Mouse (Mus musculus): ENCODE measurements around the gene A530016L24Rik. TPM values are rescaled to one million over a fixed set of nuclear protein-coding genes. Genes with fewer than 3 reads are reported as not detected.

Gene A530016L24Rik
- total RNA-seq (2012; rRNA removed) (not detected in 2 replicates), total RNA-seq (2014; rRNA removed) (not detected in 2 replicates), polyA plus RNA-seq (2012; ENCODE audit: insufficient read length, low read depth) (not detected in 2 replicates)

DNA sequence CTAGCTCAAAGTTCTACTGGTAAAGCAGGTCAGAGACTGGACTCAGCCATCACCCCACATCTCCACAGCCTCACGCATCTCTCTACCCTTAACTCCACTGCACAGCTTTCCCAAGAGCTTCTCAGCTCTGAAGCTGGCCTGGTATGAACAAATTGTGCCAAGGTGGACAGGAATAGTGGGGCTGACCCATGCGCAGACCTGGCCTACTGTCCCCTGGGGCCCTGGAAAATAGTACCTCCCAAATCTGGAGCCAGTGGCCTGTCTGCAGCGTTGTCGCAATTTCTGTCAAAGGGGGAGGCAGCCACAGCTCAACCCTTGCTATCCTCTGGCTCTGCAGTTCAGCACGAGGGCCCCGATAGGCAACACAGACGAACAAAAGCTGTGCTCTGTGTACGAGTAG, at the start of gene A530016L24Rik:
Gene A530016L24Rik, plus strand, starts transcription at position 315 of the 400 bp plus-strand sequence.
- DNase-seq (ENCODE audit: extremely low read depth) = no peak
- dilution Hi-C loops (cut with MboI; ENCODE audit: extremely low pct_ligation_motif_present, extremely low pct_unique_long_range_greater_than_20kb, low sequenced_read_pairs) (no loop called here), in situ Hi-C loops (cut with MboI; ENCODE audit: low pct_ligation_motif_present, low pct_unique_long_range_greater_than_20kb, low sequenced_read_pairs) (no loop called here)
- Histone ChIP-seq H3K9ac (ENCODE audit: insufficient read depth, low read depth) (no peak within 1 kb of the TSS), H3K27ac (ENCODE audit: insufficient read depth, low read depth) (no peak within 1 kb of the TSS), H3K4me1 (ENCODE audit: control insufficient read depth in 1 of 2, insufficient read depth in 2 of 2) (no peaks in the 10 kb centered on the region; a peak in 1 of 4 replicates), H3K27me3 (replicated peaks) (peaks cover 73% of the 10 kb centered on the region), H3K4me3 (replicated peaks in 1 of 3; ENCODE audit: low read depth in 2 of 3, low read length in 2 of 3, poor library complexity in 1 of 3) (no peak within 1 kb of the TSS), H3K36me3 (replicated peaks in 1 of 2; ENCODE audit: control insufficient read depth in 1 of 2, insufficient read depth in 1 of 2, low read length in 1 of 2) (no peaks in the 10 kb centered on the region), H3K4me2 (ENCODE audit: insufficient read depth, low read depth, poor library complexity, severe bottlenecking) (no peak within 1 kb of the TSS), H3K9me3 (replicated peaks; ENCODE audit: low read length) (no peaks in the 10 kb centered on the region), H3K79me2 (replicated peaks; ENCODE audit: control insufficient read depth, extremely low read depth, insufficient read depth, poor library complexity, severe bottlenecking) (no peaks in the 10 kb centered on the region)
- TF ChIP-seq GABPA (IDR thresholded peaks at IDR 0.05; ENCODE audit: insufficient replicate concordance, low read depth, low read length) (no peak), HCFC1 (IDR thresholded peaks at IDR 0.05; ENCODE audit: low read depth, low read length) (no peak), CHD1 (IDR thresholded peaks at IDR 0.05; ENCODE audit: low read depth, low read length) (no peak), TBP (conservative IDR thresholded peaks at IDR 0.05; ENCODE audit: low read depth, low read length) (no peak), JUND (conservative IDR thresholded peaks at IDR 0.05; ENCODE audit: low read depth, low read length) (no peak), MAFK (IDR thresholded peaks at IDR 0.05; ENCODE audit: insufficient replicate concordance, low read length) (no peak), IRF4 (IDR thresholded peaks at IDR 0.05; ENCODE audit: low read depth, low read length) (no peak), ZC3H11A (IDR thresholded peaks at IDR 0.05; ENCODE audit: low read depth, low read length) (no peak), NRF1 (IDR thresholded peaks at IDR 0.05; ENCODE audit: low read depth, low read length) (no peak), SIN3A (IDR thresholded peaks at IDR 0.05; ENCODE audit: low read length) (no peak), CTCF (conservative IDR thresholded peaks at IDR 0.05 in 1 of 2, IDR thresholded peaks at IDR 0.05 in 1 of 2; ENCODE audit: low read depth in 2 of 2, low read length in 2 of 2) (no peak), JUN (IDR thresholded peaks at IDR 0.05; ENCODE audit: insufficient read depth, low read depth, low read length) (no peak), ETS1 (conservative IDR thresholded peaks at IDR 0.05; ENCODE audit: low read depth, low read length) (no peak), E2F4 (IDR thresholded peaks at IDR 0.05; ENCODE audit: insufficient replicate concordance, low read depth, low read length) (no peak), PAX5 (IDR thresholded peaks at IDR 0.05; ENCODE audit: low read length) (no peak), USF2 (conservative IDR thresholded peaks at IDR 0.05; ENCODE audit: low read depth, low read length) (no peak), RAD21 (IDR thresholded peaks at IDR 0.05; ENCODE audit: low read depth, low read length) (no peak), BHLHE40 (IDR thresholded peaks at IDR 0.05; ENCODE audit: low read depth, low read length) (no peak), CHD2 (IDR thresholded peaks at IDR 0.05; ENCODE audit: low read length) (no peak)

DNA sequence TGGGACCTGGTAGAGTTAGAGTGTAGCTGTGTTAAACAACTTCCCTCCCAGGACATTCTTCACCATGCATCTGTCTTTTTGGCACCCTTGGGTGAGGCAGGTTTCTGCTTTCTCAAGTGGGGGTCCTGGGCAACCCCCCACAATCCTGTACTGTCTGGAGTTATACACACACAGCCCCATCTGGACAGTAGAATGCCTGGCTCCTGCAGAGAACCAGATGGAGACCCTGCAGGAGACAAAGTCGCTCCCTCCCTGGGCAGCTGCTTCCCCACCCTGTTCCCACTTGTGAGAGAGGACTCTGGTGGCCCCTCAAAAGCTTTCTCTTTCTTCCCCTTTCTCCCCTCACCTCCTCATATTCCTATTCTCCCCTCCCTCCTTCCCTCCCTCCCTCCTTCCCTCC, 49.3 kb upstream of the A530016L24Rik start:
- Histone ChIP-seq H3K27ac (ENCODE audit: insufficient read depth, low read depth) (no peak overlapping the region), H3K27me3 (replicated peaks) (peaks cover 88% of the 10 kb centered on the region), H3K79me2 (replicated peaks; ENCODE audit: control insufficient read depth, extremely low read depth, insufficient read depth, poor library complexity, severe bottlenecking) (no peaks in the 10 kb centered on the region), H3K9ac (ENCODE audit: insufficient read depth, low read depth) (no peak overlapping the region), H3K4me3 (replicated peaks in 1 of 3; ENCODE audit: low read depth in 2 of 3, low read length in 2 of 3, poor library complexity in 1 of 3) (no peak overlapping the region), H3K4me1 (ENCODE audit: control insufficient read depth in 1 of 2, insufficient read depth in 2 of 2) (no peaks in the 10 kb centered on the region), H3K36me3 (replicated peaks in 1 of 2; ENCODE audit: control insufficient read depth in 1 of 2, insufficient read depth in 1 of 2, low read length in 1 of 2) (no peaks in the 10 kb centered on the region), H3K9me3 (replicated peaks; ENCODE audit: low read length) (peaks cover 3% of the 10 kb centered on the region), H3K4me2 (ENCODE audit: insufficient read depth, low read depth, poor library complexity, severe bottlenecking) (no peak overlapping the region)
- no peak for TF ChIP-seq UBTF (IDR thresholded peaks at IDR 0.05; ENCODE audit: low read depth, low read length)
- TF ChIP-seq ZNF384 (IDR thresholded peaks at IDR 0.05; ENCODE audit: low read depth, low read length) = no peak
- no peak for TF ChIP-seq USF1 (IDR thresholded peaks at IDR 0.05; ENCODE audit: low read depth, low read length)
- no peak for TF ChIP-seq USF2 (conservative IDR thresholded peaks at IDR 0.05; ENCODE audit: low read depth, low read length)
- no peak for TF ChIP-seq EP300 (IDR thresholded peaks at IDR 0.05; ENCODE audit: low read length)
- no peak for TF ChIP-seq KAT2A (IDR thresholded peaks at IDR 0.05; ENCODE audit: insufficient replicate concordance, low read length)
- no peak for TF ChIP-seq NELFE (IDR thresholded peaks at IDR 0.05; ENCODE audit: low read depth, low read length)
- TF ChIP-seq HCFC1 (IDR thresholded peaks at IDR 0.05; ENCODE audit: low read depth, low read length) = no peak
- dilution Hi-C loops (cut with MboI; ENCODE audit: extremely low pct_ligation_motif_present, extremely low pct_unique_long_range_greater_than_20kb, low sequenced_read_pairs) (no loop called here), in situ Hi-C loops (cut with MboI; ENCODE audit: low pct_ligation_motif_present, low pct_unique_long_range_greater_than_20kb, low sequenced_read_pairs) (no loop called here)
- DNase-seq (ENCODE audit: extremely low read depth) = no peak

Data from CH12.LX (cell line).